In the genomic region with DNA sequence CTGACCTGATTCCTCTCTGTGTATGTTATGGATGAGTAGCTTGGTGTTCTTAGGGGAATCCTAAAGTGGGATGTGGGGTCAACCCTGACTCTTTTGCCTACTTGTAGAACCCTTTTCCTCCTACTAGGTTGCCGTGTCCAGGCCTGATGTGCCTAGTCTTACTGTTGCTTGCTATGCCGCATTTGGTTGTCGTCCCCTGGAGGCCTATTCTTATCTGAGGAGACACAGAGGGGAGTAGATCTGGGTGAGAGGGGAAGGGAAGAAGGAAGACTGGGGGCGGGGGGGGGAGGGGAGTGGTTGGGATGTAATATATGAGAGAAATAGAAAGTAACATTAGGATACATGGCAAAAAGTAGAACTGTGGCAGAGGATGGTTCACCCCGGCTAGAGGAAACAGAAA, we compare ENCODE assay signal across 20 mouse cellular contexts. TPM values are rescaled to one million over a fixed set of nuclear protein-coding genes. Genes with fewer than 3 reads are reported as not detected.
DNase-seq lines count a peak whose midpoint lies in the region; ATAC-seq lines count a peak whose summit lies in the region.
"Had no signal": no experiment of that assay in that cellular context is flagged by ENCODE, and none has a peak within 500 bp of the region (broad histone marks: within the 10 kb centered on the region; RNA-seq: fewer than 3 reads in every experiment).

No protein-coding gene starts in this region.

- no peak overlapping the region for H3K9ac ChIP-seq in liver, embryonic 13.5 days
- H3K9ac ChIP-seq: embryonic facial prominence, embryonic 12.5 days; forebrain, embryonic 12.5 days; hindbrain, embryonic 12.5 days had no signal

- WGBS in liver, embryonic 13.5 days (ENCODE audit: insufficient replicate concordance), result 46% methylated on average over 5 of the region's 5 CpGs
- WGBS in forebrain, embryonic 10.5 days, result 88% methylated on average over 5 of the region's 5 CpGs

- peak overlapping the region; percentile 2; the same call in 1 of the 2 replicates for H3K27ac ChIP-seq in liver, embryonic 13.5 days
- H3K27ac ChIP-seq in forebrain, embryonic 10.5 days, result no peak overlapping the region
- H3K27ac ChIP-seq: embryonic facial prominence, embryonic 12.5 days; forebrain, embryonic 12.5 days; heart, embryonic 10.5 days; hindbrain, embryonic 12.5 days had no signal

- ATAC-seq in megakaryocyte, adult 5-6 weeks (ENCODE audit: poor library complexity, severe bottlenecking), result no peak
- ATAC-seq in liver, embryonic 13.5 days (ENCODE audit: low read depth), result peak; percentile 89
- ATAC-seq in megakaryocyte progenitor cell, adult 5-6 weeks (replicated peaks; ENCODE audit: poor library complexity), result peak; percentile 52
- ATAC-seq: forebrain, embryonic 16.5 days had no signal

- peak; percentile 17 for DNase-seq in liver, embryonic 13.5 days
- no peak for DNase-seq in layer of hippocampus, adult 9-11 months
- DNase-seq in layer of hippocampus, adult 18-20 months (ENCODE audit: low spot score in 2 of 2), result no peak
- no peak for DNase-seq in forebrain, embryonic 10.5 days (ENCODE audit: extremely low spot score, low spot score)
- DNase-seq: adrenal gland, postnatal 10 days; cerebellum, adult 11-12 months; cerebellum, adult 9-10 months; cerebellum, postnatal 25 days; gastrocnemius, postnatal 10 days; heart, adult 18-20 months; heart, postnatal 10 days; heart, postnatal 4 days had no signal

- H3K4me1 ChIP-seq in megakaryocyte, embryonic 14.5 days, result peaks cover 65% of the 10 kb centered on the region
- H3K4me1 ChIP-seq in liver, embryonic 13.5 days (replicated peaks), result peaks cover 29% of the 10 kb centered on the region
- H3K4me1 ChIP-seq in forebrain, embryonic 10.5 days, result no peaks in the 10 kb centered on the region
- H3K4me1 ChIP-seq: forebrain, embryonic 12.5 days; hindbrain, embryonic 12.5 days had no signal

- H3K9me3 ChIP-seq in megakaryocyte, embryonic 14.5 days, result no peaks in the 10 kb centered on the region
- no peaks in the 10 kb centered on the region for H3K9me3 ChIP-seq in liver, embryonic 13.5 days (replicated peaks)
- H3K9me3 ChIP-seq in forebrain, embryonic 10.5 days, result no peaks in the 10 kb centered on the region
- H3K9me3 ChIP-seq: embryonic facial prominence, embryonic 12.5 days; forebrain, embryonic 12.5 days; heart, embryonic 10.5 days; hindbrain, embryonic 12.5 days had no signal

- peak overlapping the region; percentile 62 for H3K4me3 ChIP-seq in megakaryocyte, embryonic 14.5 days (replicated peaks)
- H3K4me3 ChIP-seq in liver, embryonic 13.5 days (replicated peaks), result no peak overlapping the region
- H3K4me3 ChIP-seq in forebrain, embryonic 10.5 days, result no peak overlapping the region
- H3K4me3 ChIP-seq: embryonic facial prominence, embryonic 12.5 days; forebrain, embryonic 12.5 days; heart, embryonic 10.5 days; hindbrain, embryonic 12.5 days had no signal

- H3K36me3 ChIP-seq in megakaryocyte, embryonic 14.5 days (replicated peaks; ENCODE audit: low read length), result peaks cover 14% of the 10 kb centered on the region
- H3K36me3 ChIP-seq in liver, embryonic 13.5 days, result no peaks in the 10 kb centered on the region
- peaks cover 17% of the 10 kb centered on the region for H3K36me3 ChIP-seq in forebrain, embryonic 10.5 days (replicated peaks)

- no peaks in the 10 kb centered on the region for H3K27me3 ChIP-seq in megakaryocyte, embryonic 14.5 days (replicated peaks)
- H3K27me3 ChIP-seq in liver, embryonic 13.5 days, result no peaks in the 10 kb centered on the region
- H3K27me3 ChIP-seq in forebrain, embryonic 10.5 days (ENCODE audit: poor library complexity, severe bottlenecking), result no peaks in the 10 kb centered on the region
- H3K27me3 ChIP-seq: embryonic facial prominence, embryonic 12.5 days; forebrain, embryonic 12.5 days; hindbrain, embryonic 12.5 days had no signal

- H3K4me2 ChIP-seq in liver, embryonic 13.5 days, result peak overlapping the region; percentile 34
- H3K4me2 ChIP-seq: embryonic facial prominence, embryonic 12.5 days; forebrain, embryonic 12.5 days; hindbrain, embryonic 12.5 days had no signal

RNA-seq across cellular contexts. Expression of a gene that starts 33.3 kb away (rescaled TPM):
- 0.36 and 5.4 TPM in 2 replicates for polyA plus RNA-seq in megakaryocyte, embryonic 14.5 days (2012; ENCODE audit: insufficient read depth, low replicate concordance)
- total RNA-seq in megakaryocyte, adult 5-6 weeks (2015), result 22.7 and 24.8 TPM in 2 replicates
- total RNA-seq in megakaryocyte, adult 5-6 weeks (2017), result 21.4 and 28.5 TPM in 2 replicates
- polyA plus RNA-seq in liver, embryonic 13.5 days (2015; fragmentation: Nextera tagmentation; extraction: Ambion mirVana), result 4.5 and 5.1 TPM in 2 replicates
- 27.3 and 38.9 TPM in 2 replicates for total RNA-seq in megakaryocyte progenitor cell, adult 5-6 weeks (2015)
- 24.5 and 40.9 TPM in 2 replicates for total RNA-seq in megakaryocyte progenitor cell, adult 5-6 weeks (2017)
- 10 to 100 TPM; 56.1 to 61.2 TPM for total RNA-seq in layer of hippocampus, adult 18-20 months (2021)
- polyA plus RNA-seq in forebrain, embryonic 10.5 days (2016; fragmentation: Nextera tagmentation; extraction: Ambion mirVana), result 27.2 and 31.0 TPM in 2 replicates
